Comparison of ENCODE assay signal across 8 mouse cellular contexts in the genomic region with DNA sequence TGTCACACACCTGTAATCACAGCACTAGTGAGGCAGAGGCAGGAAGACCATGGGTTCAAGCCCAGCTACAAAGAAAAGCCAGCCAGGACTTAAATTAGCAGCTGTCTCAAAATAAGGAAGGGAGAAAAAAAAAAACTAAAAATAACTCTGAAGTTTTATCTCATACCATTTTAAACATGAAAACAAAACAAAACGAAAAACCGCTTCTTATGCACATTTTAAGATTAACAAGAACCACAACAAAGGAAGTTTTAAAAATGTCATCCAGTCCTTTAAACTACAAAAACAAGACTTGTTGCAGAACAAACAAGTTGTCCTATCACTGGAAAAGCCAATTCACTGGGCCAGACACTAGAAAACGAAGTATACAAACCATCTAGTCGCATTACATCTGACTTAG. TPM values are rescaled to one million over a fixed set of nuclear protein-coding genes. Genes with fewer than 3 reads are reported as not detected.
DNase-seq lines count a peak whose midpoint lies in the region; ATAC-seq lines count a peak whose summit lies in the region.

No protein-coding gene starts in this region.

- intact Hi-C loops in heart, postnatal 14 days (cut with DNase I), result loop anchor here (5.0 kb wide), 1 partner anchor 73 kb away; a partner anchor contains a TSS

- peak overlapping the region; percentile 100 for H3K4me2 ChIP-seq in heart, embryonic 11.5 days
- H3K4me2 ChIP-seq in neural tube, embryonic 12.5 days (replicated peaks), result peak overlapping the region; percentile 96
- H3K4me2 ChIP-seq in limb, embryonic 13.5 days (replicated peaks), result peak overlapping the region; percentile 98
- H3K4me2 ChIP-seq in stomach, embryonic 15.5 days, result peak overlapping the region; percentile 98

- no peaks in the 10 kb centered on the region for H3K27me3 ChIP-seq in heart, embryonic 11.5 days (ENCODE audit: control insufficient read depth, insufficient read depth, low read length)
- no peaks in the 10 kb centered on the region; the same call in 1 of the 2 replicates for H3K27me3 ChIP-seq in neural tube, embryonic 12.5 days (replicated peaks)
- no peaks in the 10 kb centered on the region for H3K27me3 ChIP-seq in limb, embryonic 13.5 days
- no peaks in the 10 kb centered on the region for H3K27me3 ChIP-seq in stomach, embryonic 15.5 days (replicated peaks)

- H3K4me3 ChIP-seq in heart, embryonic 11.5 days (ENCODE audit: low read depth, low read length), result no peak overlapping the region
- no peak overlapping the region for H3K4me3 ChIP-seq in neural tube, embryonic 12.5 days
- peak overlapping the region; percentile 78 for H3K4me3 ChIP-seq in limb, embryonic 13.5 days
- peak overlapping the region; percentile 61; the same call in 1 of the 2 replicates for H3K4me3 ChIP-seq in stomach, embryonic 15.5 days (replicated peaks)

- no peak overlapping the region for H3K9ac ChIP-seq in heart, embryonic 11.5 days (ENCODE audit: low read depth, low read length)
- no peak overlapping the region for H3K9ac ChIP-seq in neural tube, embryonic 12.5 days
- H3K9ac ChIP-seq in limb, embryonic 13.5 days, result 0 out of 2 replicates have a peak overlapping the region, but pooled peaks have one; percentile 75
- no peak overlapping the region for H3K9ac ChIP-seq in stomach, embryonic 15.5 days

- H3K4me1 ChIP-seq in heart, embryonic 11.5 days (ENCODE audit: control insufficient read depth, insufficient read depth, low read length), result peaks cover 5% of the 10 kb centered on the region
- no peaks in the 10 kb centered on the region for H3K4me1 ChIP-seq in neural tube, embryonic 12.5 days
- peaks cover 5% of the 10 kb centered on the region for H3K4me1 ChIP-seq in limb, embryonic 13.5 days
- 0 out of 2 replicates have a peak, but pooled peaks cover 4% of the 10 kb centered on the region for H3K4me1 ChIP-seq in stomach, embryonic 15.5 days

- WGBS in heart, embryonic 11.5 days (ENCODE audit: insufficient replicate concordance), result 80% methylated on average over 4 of the region's 4 CpGs
- 90% methylated on average over 4 of the region's 4 CpGs for WGBS in neural tube, embryonic 12.5 days
- 80% methylated on average over 4 of the region's 4 CpGs for WGBS in limb, embryonic 13.5 days
- WGBS in stomach, embryonic 15.5 days, result 84% methylated on average over 4 of the region's 4 CpGs

- no peak overlapping the region for H3K27ac ChIP-seq in heart, embryonic 11.5 days (ENCODE audit: low read depth, low read length)
- no peak overlapping the region for H3K27ac ChIP-seq in neural tube, embryonic 12.5 days
- H3K27ac ChIP-seq in limb, embryonic 13.5 days, result no peak overlapping the region
- H3K27ac ChIP-seq in stomach, embryonic 15.5 days, result no peak overlapping the region

- DNase-seq in heart, postnatal 14 days, result no peak
- no peak for DNase-seq in neural tube, embryonic 10.5 days (ENCODE audit: extremely low spot score, low spot score)
- DNase-seq in frontal cortex, postnatal 10 days (ENCODE audit: low spot score in 2 of 2), result no peak
- no peak for DNase-seq in ovary, postnatal 36 days (ENCODE audit: low spot score)

- H3K36me3 ChIP-seq in heart, embryonic 11.5 days (ENCODE audit: control insufficient read depth, insufficient read depth, low read length), result no peaks in the 10 kb centered on the region
- H3K36me3 ChIP-seq in neural tube, embryonic 12.5 days, result no peaks in the 10 kb centered on the region
- H3K36me3 ChIP-seq in limb, embryonic 13.5 days, result no peaks in the 10 kb centered on the region
- H3K36me3 ChIP-seq in stomach, embryonic 15.5 days, result no peaks in the 10 kb centered on the region

- ATAC-seq in heart, embryonic 11.5 days (replicated peaks; ENCODE audit: insufficient number of reproducible peaks, low FRiP score, low TSS enrichment), result no peak
- ATAC-seq in neural tube, embryonic 12.5 days (ENCODE audit: low FRiP score, low read depth), result no peak
- ATAC-seq in limb, embryonic 13.5 days (ENCODE audit: low FRiP score, low read depth), result no peak
- no peak for ATAC-seq in stomach, embryonic 15.5 days (ENCODE audit: insufficient read depth, low FRiP score, low read depth)

- H3K9me3 ChIP-seq in heart, embryonic 11.5 days (replicated peaks; ENCODE audit: control insufficient read depth, low read length), result no peaks in the 10 kb centered on the region
- no peaks in the 10 kb centered on the region for H3K9me3 ChIP-seq in neural tube, embryonic 12.5 days
- H3K9me3 ChIP-seq in limb, embryonic 13.5 days, result no peaks in the 10 kb centered on the region
- no peaks in the 10 kb centered on the region for H3K9me3 ChIP-seq in stomach, embryonic 15.5 days

RNA-seq across cellular contexts. Expression of a gene that starts 1.2 kb away (rescaled TPM):
- 4.9 and 5.8 TPM in 2 replicates for polyA plus RNA-seq in heart, embryonic 11.5 days (2014; fragmentation: Nextera tagmentation; extraction: Ambion mirVana)
- 10 to 100 TPM; 10.8 to 11.1 TPM for total RNA-seq in heart, postnatal 14 days (2021)
- polyA plus RNA-seq in neural tube, embryonic 12.5 days (2016; fragmentation: Nextera tagmentation; extraction: Ambion mirVana), result 9.0 and 10.0 TPM in 2 replicates
- polyA plus RNA-seq in limb, embryonic 13.5 days (2015; fragmentation: Nextera tagmentation; extraction: Ambion mirVana), result 4.7 and 5.5 TPM in 2 replicates
- polyA plus RNA-seq in stomach, embryonic 15.5 days (2015; fragmentation: Nextera tagmentation; extraction: Ambion mirVana), result 4.1 and 6.0 TPM in 2 replicates

Comparison
In these comparisons a context has a peak if more than half of its experiments do, and no peak if none do; other contexts are left out.
1. H3K4me3 ChIP-seq: peak in limb, embryonic 13.5 days (single experiment) and stomach, embryonic 15.5 days (single experiment); none in heart, embryonic 11.5 days (single experiment) and neural tube, embryonic 12.5 days (single experiment).
2. Peak in every context shown above with its lines, with median percentiles within 50 percentile points of each other: H3K4me2 ChIP-seq.